Mouse (Mus musculus) MEL (cell line): ENCODE results near the gene Esyt2. TPM values are rescaled to one million over a fixed set of nuclear protein-coding genes. Genes with fewer than 3 reads are reported as not detected.
A peak's percentile ranks its signal among the peaks of the same experiment; 100 is the strongest.

Source experiments
- DNase-seq: peaks from one replicate; pipeline ENCODE4 v3.0.0; 2011; ENCODE audit warnings: low read depth, low spot score
- H3K27ac ChIP-seq: 2 replicates; pipeline ENCODE4 v1.5.1; 2012; ENCODE audit warnings: low read depth, mild to moderate bottlenecking, control low read depth, low read length, moderate library complexity; ENCODE audit not compliant: control insufficient read depth
- H3K27me3 ChIP-seq, 2 experiments: fragments of 150-350 bp in 1 of 2; sonication (generic) in 1 of 2; 2 replicates each; pipeline ENCODE4 v1.6.1; 2012; ENCODE audit warnings: low read length in 2 of 2, mild to moderate bottlenecking in 2 of 2, improper control_type of control experiment in 1 of 2, moderate library complexity in 1 of 2; ENCODE audit not compliant: insufficient read depth in 2 of 2, control insufficient read depth in 1 of 2
- H3K36me3 ChIP-seq, 2 experiments: 2 replicates each; pipeline ENCODE4 v1.6.1; 2012 to 2014; ENCODE audit warnings: low read length in 2 of 2, improper control_type of control experiment in 1 of 2, inconsistent platforms in 1 of 2, mild to moderate bottlenecking in 1 of 2; ENCODE audit not compliant: insufficient read depth in 2 of 2, control insufficient read depth in 1 of 2
- H3K4me1 ChIP-seq, 2 experiments: fragments of 150-350 bp in 1 of 2; sonication (generic) in 1 of 2; 2 replicates each; pipeline ENCODE4 v1.6.1; 2012; ENCODE audit warnings: low read length in 2 of 2, improper control_type of control experiment in 1 of 2, mild to moderate bottlenecking in 1 of 2; ENCODE audit not compliant: insufficient read depth in 2 of 2, control insufficient read depth in 1 of 2
- H3K4me3 ChIP-seq, 2 experiments: fragments of 150-350 bp in 1 of 2; sonication (generic) in 1 of 2; 2 replicates each; pipeline ENCODE4 v1.5.1; 2012; ENCODE audit warnings: low read depth in 2 of 2, low read length in 2 of 2, mild to moderate bottlenecking in 2 of 2, moderate library complexity in 2 of 2, control low read depth in 1 of 2, improper control_type of control experiment in 1 of 2; ENCODE audit not compliant: control insufficient read depth in 1 of 2, insufficient read depth in 1 of 2
- H3K79me2 ChIP-seq: 2 replicates; pipeline ENCODE4 v1.6.1; 2012; ENCODE audit warnings: mild to moderate bottlenecking, low read length, moderate library complexity; ENCODE audit not compliant: control insufficient read depth, poor library complexity, insufficient read depth
- H3K9ac ChIP-seq: 2 replicates; pipeline ENCODE4 v1.6.1; 2012; ENCODE audit warnings: low read depth, mild to moderate bottlenecking, control low read depth, low read length, moderate library complexity; ENCODE audit not compliant: control insufficient read depth, poor library complexity, severe bottlenecking
- H3K9me3 ChIP-seq: fragments of 150-350 bp; sonication (generic); replicated peaks from 2 replicates; pipeline ENCODE4 v1.6.1; 2012; ENCODE audit warnings: mild to moderate bottlenecking, low read length, improper control_type of control experiment, moderate library complexity; ENCODE audit not compliant: insufficient read depth
- CHD2 ChIP-seq: IDR thresholded peaks from 2 replicates; pipeline ENCODE4 v1.6.1; 2011; ENCODE audit warnings: low read length, improper control_type of control experiment
- CTCF ChIP-seq, 3 experiments: IDR thresholded peaks in 2 of 3; conservative IDR thresholded peaks in 1 of 3; 2 replicates each; pipeline ENCODE4 v1.5.1; 2011 to 2012; ENCODE audit warnings: low read length in 3 of 3, low read depth in 2 of 3, mild to moderate bottlenecking in 2 of 3, improper control_type of control experiment in 1 of 3, inconsistent platforms in 1 of 3, mixed read lengths in 1 of 3, moderate library complexity in 1 of 3; ENCODE audit not compliant: control insufficient read depth in 1 of 3, insufficient read depth in 1 of 3, poor library complexity in 1 of 3, severe bottlenecking in 1 of 3
- E2F4 ChIP-seq: IDR thresholded peaks from 2 replicates; pipeline ENCODE4 v1.6.1; 2011; ENCODE audit warnings: low read depth, low read length, improper control_type of control experiment, borderline replicate concordance
- ELF1 ChIP-seq: IDR thresholded peaks from 2 replicates; pipeline ENCODE4 v1.6.1; 2014; ENCODE audit warnings: low read depth, mild to moderate bottlenecking, inconsistent platforms, low read length, improper control_type of control experiment, moderate library complexity
- EP300 ChIP-seq, 2 experiments: IDR thresholded peaks; 2 replicates each; pipeline ENCODE4 v1.6.1; 2011; ENCODE audit warnings: improper control_type of control experiment in 2 of 2, low read length in 2 of 2, low read depth in 1 of 2, mild to moderate bottlenecking in 1 of 2
- GABPA ChIP-seq: IDR thresholded peaks from 2 replicates; pipeline ENCODE4 v1.6.1; 2012; ENCODE audit warnings: low read depth, mild to moderate bottlenecking, inconsistent platforms, low read length, improper control_type of control experiment, moderate library complexity
- JUND ChIP-seq: IDR thresholded peaks from 2 replicates; pipeline ENCODE4 v1.6.1; 2011; ENCODE audit warnings: low read depth, mild to moderate bottlenecking, improper control_type of control experiment, low read length
- MAX ChIP-seq: IDR thresholded peaks from 2 replicates; pipeline ENCODE4 v1.6.1; 2011; ENCODE audit warnings: low read length, improper control_type of control experiment
- MEF2A ChIP-seq: IDR thresholded peaks from 2 replicates; pipeline ENCODE4 v1.6.1; 2014; ENCODE audit warnings: low read depth, mild to moderate bottlenecking, inconsistent platforms, low read length, improper control_type of control experiment; ENCODE audit not compliant: poor library complexity, insufficient replicate concordance, severe bottlenecking; ENCODE audit errors: extremely low read depth
- MXI1 ChIP-seq: IDR thresholded peaks from 2 replicates; pipeline ENCODE4 v1.6.1; 2011; ENCODE audit warnings: mild to moderate bottlenecking, low read depth, low read length, improper control_type of control experiment
- MYB ChIP-seq: IDR thresholded peaks from 2 replicates; pipeline ENCODE4 v1.6.1; 2011; ENCODE audit warnings: mild to moderate bottlenecking, low read depth, low read length, improper control_type of control experiment
- MYC ChIP-seq: IDR thresholded peaks from 2 replicates; pipeline ENCODE4 v1.6.1; 2011; ENCODE audit warnings: low read depth, mild to moderate bottlenecking, low read length, improper control_type of control experiment, moderate library complexity
- NRF1 ChIP-seq: IDR thresholded peaks from 2 replicates; pipeline ENCODE4 v1.6.1; 2014; ENCODE audit warnings: low read depth, mild to moderate bottlenecking, inconsistent platforms, low read length, improper control_type of control experiment, moderate library complexity; ENCODE audit not compliant: poor library complexity, insufficient read depth, severe bottlenecking
- POLR2AphosphoS5 ChIP-seq: IDR thresholded peaks from 2 replicates; pipeline ENCODE4 v1.6.1; 2012; ENCODE audit warnings: low read depth, borderline replicate concordance, mild to moderate bottlenecking, inconsistent platforms, low read length, moderate library complexity, mixed read lengths
- RAD21 ChIP-seq: IDR thresholded peaks from 2 replicates; pipeline ENCODE4 v1.6.1; 2011; ENCODE audit warnings: mild to moderate bottlenecking, low read depth, low read length, improper control_type of control experiment
- RCOR1 ChIP-seq: IDR thresholded peaks from 2 replicates; pipeline ENCODE4 v1.6.1; 2012; ENCODE audit warnings: low read depth, mild to moderate bottlenecking, inconsistent platforms, low read length, improper control_type of control experiment
- SIN3A ChIP-seq: IDR thresholded peaks from 2 replicates; pipeline ENCODE4 v1.6.1; 2012; ENCODE audit warnings: low read length, improper control_type of control experiment, inconsistent platforms
- TCF12 ChIP-seq: IDR thresholded peaks from 2 replicates; pipeline ENCODE4 v1.6.1; 2014; ENCODE audit warnings: low read depth, mild to moderate bottlenecking, inconsistent platforms, low read length, improper control_type of control experiment, moderate library complexity
- UBTF ChIP-seq: IDR thresholded peaks from 2 replicates; pipeline ENCODE4 v1.6.1; 2012; ENCODE audit warnings: low read depth, mild to moderate bottlenecking, inconsistent platforms, low read length, improper control_type of control experiment, moderate library complexity, borderline replicate concordance; ENCODE audit not compliant: insufficient read depth
- USF2 ChIP-seq, 2 experiments: IDR thresholded peaks; 2 replicates each; pipeline ENCODE4 v1.6.1; 2011 to 2012; ENCODE audit warnings: improper control_type of control experiment in 2 of 2, low read length in 2 of 2, borderline replicate concordance in 1 of 2, inconsistent platforms in 1 of 2, low read depth in 1 of 2, mild to moderate bottlenecking in 1 of 2; ENCODE audit not compliant: insufficient read depth in 1 of 2
- ZNF384 ChIP-seq: IDR thresholded peaks from 2 replicates; pipeline ENCODE4 v1.6.1; 2012; ENCODE audit warnings: low read depth, mild to moderate bottlenecking, inconsistent platforms, low read length, improper control_type of control experiment
- polyA plus RNA-seq, 2 experiments: library from polyadenylated mRNA; stranded (reverse) in 1 of 2; unstranded in 1 of 2; fragments of >175 nt in 1 of 2; fragments of >200 nt in 1 of 2; gene quantifications; 2 replicates each; pipeline versions ENCODE4 v1.2.1 to v1.2.4; 2012; ENCODE audit warnings: low replicate concordance in 2 of 2, low read depth in 1 of 2; ENCODE audit not compliant: insufficient read length in 2 of 2, insufficient read depth in 1 of 2, missing spikeins in 1 of 2
- total RNA-seq: library from RNA; depleted of rRNA; stranded (reverse); fragments of 300-350 nt; gene quantifications from 2 replicates; pipeline ENCODE4 v1.2.3, GENCODE M21; 2012

Gene Esyt2
- total and polyA plus RNA-seq, 3 experiments: 45.3 to 77.7 (median 47.5) TPM

DNA sequence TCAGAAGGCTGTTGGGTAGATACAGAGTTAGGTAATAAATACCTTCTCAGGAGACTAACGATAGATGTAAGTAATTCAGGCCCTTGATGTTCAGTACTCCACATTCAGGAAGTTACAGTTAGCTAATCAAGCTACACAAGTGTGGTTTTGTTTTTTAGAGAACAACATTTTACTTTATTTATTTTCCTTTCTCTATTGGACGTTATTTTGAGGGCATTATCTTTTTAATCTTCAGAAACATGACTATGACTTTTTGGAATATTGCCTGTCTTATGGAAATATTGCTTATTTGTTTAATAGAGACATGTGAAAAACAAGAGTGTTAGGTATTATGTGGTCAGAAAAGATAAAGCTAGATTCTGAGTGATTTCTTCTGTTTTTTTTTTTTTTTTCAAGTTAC, 12.2 kb downstream of the Esyt2 start (continued):
- TF ChIP-seq NRF1 (no peak), TCF12 (peak; percentile 82), RCOR1 (peak; percentile 63; the same call in 1 of the 2 replicates), RAD21 (no peak), POLR2AphosphoS5 (no peak), ELF1 (peak; percentile 77), CTCF (IDR thresholded peaks at IDR 0.05 in 2 of 3, conservative IDR thresholded peaks at IDR 0.05 in 1 of 3; ENCODE audit: control insufficient read depth in 1 of 3, insufficient read depth in 1 of 3, low read depth in 2 of 3, low read length in 3 of 3, poor library complexity in 1 of 3, severe bottlenecking in 1 of 3) (no peak), E2F4 (no peak), UBTF (no peak), MXI1 (peak; percentile 51), EP300 (IDR thresholded peaks at IDR 0.05; ENCODE audit: low read depth in 1 of 2, low read length in 2 of 2) (peak; percentile 93 to 97), MYB (peak; percentile 90), MAX (no peak), GABPA (no peak), USF2 (IDR thresholded peaks at IDR 0.05; ENCODE audit: borderline replicate concordance in 1 of 2, insufficient read depth in 1 of 2, low read depth in 1 of 2, low read length in 2 of 2) (no peak), SIN3A (peak; percentile 87)

DNA sequence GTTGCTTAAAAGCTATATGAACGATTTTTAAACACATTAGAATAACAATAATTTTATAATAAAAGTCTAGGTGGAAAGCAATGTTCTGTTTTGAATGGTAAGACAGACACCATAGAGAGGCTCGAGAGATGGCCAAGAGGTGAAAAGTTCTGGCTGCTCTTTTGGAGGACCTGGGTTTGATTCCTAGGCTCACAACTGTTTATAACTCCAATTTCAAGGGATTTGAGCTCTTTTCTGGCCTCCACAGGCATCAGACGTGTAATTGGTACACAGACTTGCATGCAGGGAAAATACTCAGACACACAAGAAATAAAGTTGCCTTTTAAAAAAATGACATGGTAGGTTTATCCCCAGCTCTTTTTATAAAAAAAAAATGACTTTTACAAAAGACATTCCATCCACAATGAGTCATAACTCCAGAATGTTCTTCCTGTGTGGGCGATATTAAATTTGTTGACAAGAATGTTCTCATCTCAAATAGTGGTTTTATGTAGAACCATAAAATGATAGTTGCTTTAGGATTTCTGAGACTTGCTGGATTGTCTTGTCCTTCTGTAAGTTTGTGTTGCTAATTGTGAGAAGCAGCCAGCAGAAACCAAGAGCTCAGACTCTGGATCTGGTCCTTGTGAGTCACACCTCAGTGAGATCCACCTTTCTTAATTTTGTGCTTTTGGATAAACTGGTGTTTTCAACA, 12.8 kb downstream of the Esyt2 start:
- peaks cover 18 to 21% of the 10 kb centered on the region in 2 experiments for H3K4me1 ChIP-seq
- no peaks in the 10 kb centered on the region for H3K27me3 ChIP-seq
- peak overlapping the region; percentile 67 for H3K27ac ChIP-seq
- no peak for DNase-seq
- H3K9me3 ChIP-seq: no peaks in the 10 kb centered on the region
- peak overlapping the region in 1 of 2 experiments; percentile 33; a peak in 2 of 4 replicates for H3K4me3 ChIP-seq
- H3K79me2 ChIP-seq: peaks cover 51% of the 10 kb centered on the region
- no peak for TF ChIP-seq TCF12
- no peak for TF ChIP-seq CTCF (IDR thresholded peaks at IDR 0.05 in 2 of 3, conservative IDR thresholded peaks at IDR 0.05 in 1 of 3; ENCODE audit: control insufficient read depth in 1 of 3, insufficient read depth in 1 of 3, low read depth in 2 of 3, low read length in 3 of 3, poor library complexity in 1 of 3, severe bottlenecking in 1 of 3)
- TF ChIP-seq CHD2: no peak
- no peak for TF ChIP-seq MYC
- TF ChIP-seq ZNF384: peak; percentile 62
- TF ChIP-seq JUND: 0 out of 2 replicates have a peak, but pooled peaks have one; percentile 46
- no peak for TF ChIP-seq MEF2A
- peak in 1 of 2 experiments; percentile 23; a peak in 1 of 4 replicates for TF ChIP-seq EP300 (IDR thresholded peaks at IDR 0.05; ENCODE audit: low read depth in 1 of 2, low read length in 2 of 2)
- no peak for TF ChIP-seq NRF1
- H3K36me3 ChIP-seq: peaks cover 4 to 40% of the 10 kb centered on the region in 2 experiments; a peak in 3 of 4 replicates
- peak overlapping the region; percentile 5; the same call in 1 of the 2 replicates for H3K9ac ChIP-seq
